Mouse (Mus musculus): ENCODE measurements around the gene Wdfy4. TPM values are rescaled to one million over a fixed set of nuclear protein-coding genes. Genes with fewer than 3 reads are reported as not detected.

Gene Wdfy4
- polyA plus RNA-seq, 1 experiment from 2014 or later: 2.1 TPM

GRCm38 (mm10) chr14:33045217-33045616, 140.1 kb downstream of the Wdfy4 start:
- Histone ChIP-seq H3K4me2 (ENCODE audit: low read depth, low read length) (no peak overlapping the region), H3K36me3 (ENCODE audit: control insufficient read depth, insufficient read depth) (no peaks in the 10 kb centered on the region), H3K27me3 (ENCODE audit: control insufficient read depth, insufficient read depth, low read depth, low read length) (no peaks in the 10 kb centered on the region), H3K9ac (ENCODE audit: low read depth, low read length) (no peak overlapping the region), H3K27ac (ENCODE audit: low read length) (no peak overlapping the region), H3K9me3 (replicated peaks; ENCODE audit: control insufficient read depth, low read length) (no peaks in the 10 kb centered on the region), H3K4me1 (ENCODE audit: control insufficient read depth, low read depth, low read length) (no peaks in the 10 kb centered on the region), H3K4me3 (ENCODE audit: low read depth, low read length) (no peak overlapping the region)
- WGBS (ENCODE audit: insufficient replicate concordance): 65% methylated on average over 3 of the region's 3 CpGs
- ATAC-seq (ENCODE audit: low read depth): no peak

- 40% methylated on average over 3 of the region's 3 CpGs for WGBS (ENCODE audit: insufficient replicate concordance)
- no peak overlapping the region for H3K27ac ChIP-seq (ENCODE audit: low read length)
- H3K9me3 ChIP-seq (replicated peaks; ENCODE audit: control insufficient read depth, low read length): no peaks in the 10 kb centered on the region
- no peak overlapping the region for H3K4me2 ChIP-seq (ENCODE audit: low read depth, low read length)
- no peak overlapping the region for H3K9ac ChIP-seq (ENCODE audit: low read depth, low read length)
- H3K4me1 ChIP-seq (ENCODE audit: control insufficient read depth, low read depth, low read length): no peaks in the 10 kb centered on the region
- no peak overlapping the region for H3K4me3 ChIP-seq (ENCODE audit: low read depth, low read length)
- ATAC-seq (ENCODE audit: low read depth): no peak
- no peaks in the 10 kb centered on the region for H3K27me3 ChIP-seq (ENCODE audit: control insufficient read depth, insufficient read depth, low read depth, low read length)
- no peaks in the 10 kb centered on the region for H3K36me3 ChIP-seq (ENCODE audit: control insufficient read depth, insufficient read depth)
Measured at GRCm38 (mm10) chr14:33036811-33037210, 148.5 kb downstream of the Wdfy4 start.

- no peak overlapping the region for H3K27ac ChIP-seq (ENCODE audit: low read length)
- H3K9me3 ChIP-seq (replicated peaks; ENCODE audit: control insufficient read depth, low read length): no peaks in the 10 kb centered on the region
- no peaks in the 10 kb centered on the region for H3K36me3 ChIP-seq (ENCODE audit: control insufficient read depth, insufficient read depth)
- no peak for ATAC-seq (ENCODE audit: low read depth)
- 74% methylated on average over 5 of the region's 5 CpGs for WGBS (ENCODE audit: insufficient replicate concordance)
- H3K4me3 ChIP-seq (ENCODE audit: low read depth, low read length): no peak overlapping the region
- no peak overlapping the region for H3K9ac ChIP-seq (ENCODE audit: low read depth, low read length)
- H3K4me1 ChIP-seq (ENCODE audit: control insufficient read depth, low read depth, low read length): no peaks in the 10 kb centered on the region
- H3K4me2 ChIP-seq (ENCODE audit: low read depth, low read length): no peak overlapping the region
- H3K27me3 ChIP-seq (ENCODE audit: control insufficient read depth, insufficient read depth, low read depth, low read length): no peaks in the 10 kb centered on the region
Measured at GRCm38 (mm10) chr14:33035386-33035785, 149.9 kb downstream of the Wdfy4 start.

- Histone ChIP-seq H3K27me3 (ENCODE audit: control insufficient read depth, insufficient read depth, low read depth, low read length) (no peaks in the 10 kb centered on the region), H3K9me3 (replicated peaks; ENCODE audit: control insufficient read depth, low read length) (no peaks in the 10 kb centered on the region), H3K4me3 (ENCODE audit: low read depth, low read length) (no peak overlapping the region), H3K36me3 (ENCODE audit: control insufficient read depth, insufficient read depth) (no peaks in the 10 kb centered on the region), H3K4me1 (ENCODE audit: control insufficient read depth, low read depth, low read length) (no peaks in the 10 kb centered on the region), H3K27ac (ENCODE audit: low read length) (no peak overlapping the region), H3K4me2 (ENCODE audit: low read depth, low read length) (no peak overlapping the region), H3K9ac (ENCODE audit: low read depth, low read length) (no peak overlapping the region)
- WGBS (ENCODE audit: insufficient replicate concordance): 54% methylated on average over 6 of the region's 6 CpGs
- ATAC-seq (ENCODE audit: low read depth): no peak
Measured at GRCm38 (mm10) chr14:33033424-33033823, 151.9 kb downstream of the Wdfy4 start.

GRCm38 (mm10) chr14:33030849-33031248, 154.5 kb downstream of the Wdfy4 start:
- Histone ChIP-seq H3K4me1 (ENCODE audit: control insufficient read depth, low read depth, low read length) (no peaks in the 10 kb centered on the region), H3K27ac (ENCODE audit: low read length) (no peak overlapping the region), H3K36me3 (ENCODE audit: control insufficient read depth, insufficient read depth) (no peaks in the 10 kb centered on the region), H3K27me3 (ENCODE audit: control insufficient read depth, insufficient read depth, low read depth, low read length) (no peaks in the 10 kb centered on the region), H3K4me2 (ENCODE audit: low read depth, low read length) (no peak overlapping the region), H3K4me3 (ENCODE audit: low read depth, low read length) (no peak overlapping the region), H3K9me3 (replicated peaks; ENCODE audit: control insufficient read depth, low read length) (no peaks in the 10 kb centered on the region), H3K9ac (ENCODE audit: low read depth, low read length) (no peak overlapping the region)
- ATAC-seq (ENCODE audit: low read depth): no peak
- WGBS (ENCODE audit: insufficient replicate concordance): 37% methylated on average over 3 of the region's 3 CpGs

- no peak overlapping the region for H3K27ac ChIP-seq (ENCODE audit: low read length)
- no peaks in the 10 kb centered on the region for H3K27me3 ChIP-seq (ENCODE audit: control insufficient read depth, insufficient read depth, low read depth, low read length)
- no peak for ATAC-seq (ENCODE audit: low read depth)
- no peaks in the 10 kb centered on the region for H3K36me3 ChIP-seq (ENCODE audit: control insufficient read depth, insufficient read depth)
- WGBS (ENCODE audit: insufficient replicate concordance): 69% methylated on average over 5 of the region's 5 CpGs
- no peak overlapping the region for H3K4me2 ChIP-seq (ENCODE audit: low read depth, low read length)
- no peak overlapping the region for H3K9ac ChIP-seq (ENCODE audit: low read depth, low read length)
- H3K4me3 ChIP-seq (ENCODE audit: low read depth, low read length): no peak overlapping the region
- no peaks in the 10 kb centered on the region for H3K4me1 ChIP-seq (ENCODE audit: control insufficient read depth, low read depth, low read length)
- no peaks in the 10 kb centered on the region for H3K9me3 ChIP-seq (replicated peaks; ENCODE audit: control insufficient read depth, low read length)
Measured at GRCm38 (mm10) chr14:33019606-33020005, 165.7 kb downstream of the Wdfy4 start.

- H3K36me3 ChIP-seq (ENCODE audit: control insufficient read depth, insufficient read depth): no peaks in the 10 kb centered on the region
- H3K27me3 ChIP-seq (ENCODE audit: control insufficient read depth, insufficient read depth, low read depth, low read length): no peaks in the 10 kb centered on the region
- no peak overlapping the region for H3K27ac ChIP-seq (ENCODE audit: low read length)
- H3K9me3 ChIP-seq (replicated peaks; ENCODE audit: control insufficient read depth, low read length): no peaks in the 10 kb centered on the region
- no peaks in the 10 kb centered on the region for H3K4me1 ChIP-seq (ENCODE audit: control insufficient read depth, low read depth, low read length)
- H3K9ac ChIP-seq (ENCODE audit: low read depth, low read length): no peak overlapping the region
- 42% methylated on average over 3 of the region's 3 CpGs for WGBS (ENCODE audit: insufficient replicate concordance)
- ATAC-seq (ENCODE audit: low read depth): no peak
- no peak overlapping the region for H3K4me2 ChIP-seq (ENCODE audit: low read depth, low read length)
- H3K4me3 ChIP-seq (ENCODE audit: low read depth, low read length): no peak overlapping the region
Measured at GRCm38 (mm10) chr14:33019050-33019449, 166.3 kb downstream of the Wdfy4 start.

GRCm38 (mm10) chr14:33007638-33008037, 177.7 kb downstream of the Wdfy4 start:
- ATAC-seq (ENCODE audit: low read depth): no peak
- H3K4me1 ChIP-seq (ENCODE audit: control insufficient read depth, low read depth, low read length): no peaks in the 10 kb centered on the region
- H3K9me3 ChIP-seq (replicated peaks; ENCODE audit: control insufficient read depth, low read length): no peaks in the 10 kb centered on the region
- no peak overlapping the region for H3K4me3 ChIP-seq (ENCODE audit: low read depth, low read length)
- H3K9ac ChIP-seq (ENCODE audit: low read depth, low read length): no peak overlapping the region
- 64% methylated on average over 1 of the region's 1 CpGs for WGBS (ENCODE audit: insufficient replicate concordance)
- H3K27ac ChIP-seq (ENCODE audit: low read length): no peak overlapping the region
- H3K36me3 ChIP-seq (ENCODE audit: control insufficient read depth, insufficient read depth): no peaks in the 10 kb centered on the region
- H3K4me2 ChIP-seq (ENCODE audit: low read depth, low read length): no peak overlapping the region
- H3K27me3 ChIP-seq (ENCODE audit: control insufficient read depth, insufficient read depth, low read depth, low read length): no peaks in the 10 kb centered on the region

- no peak overlapping the region for H3K27ac ChIP-seq (ENCODE audit: low read length)
- H3K4me3 ChIP-seq (ENCODE audit: low read depth, low read length): no peak overlapping the region
- 76% methylated on average over 1 of the region's 1 CpGs for WGBS (ENCODE audit: insufficient replicate concordance)
- H3K9me3 ChIP-seq (replicated peaks; ENCODE audit: control insufficient read depth, low read length): no peaks in the 10 kb centered on the region
- ATAC-seq (ENCODE audit: low read depth): no peak
- no peaks in the 10 kb centered on the region for H3K36me3 ChIP-seq (ENCODE audit: control insufficient read depth, insufficient read depth)
- no peak overlapping the region for H3K4me2 ChIP-seq (ENCODE audit: low read depth, low read length)
- H3K9ac ChIP-seq (ENCODE audit: low read depth, low read length): no peak overlapping the region
- H3K27me3 ChIP-seq (ENCODE audit: control insufficient read depth, insufficient read depth, low read depth, low read length): no peaks in the 10 kb centered on the region
- no peaks in the 10 kb centered on the region for H3K4me1 ChIP-seq (ENCODE audit: control insufficient read depth, low read depth, low read length)
Measured at GRCm38 (mm10) chr14:33005114-33005513, 180.2 kb downstream of the Wdfy4 start.

Measured in liver, embryonic 16.5 days (tissue).